Mouse (Mus musculus): ENCODE results near the gene Krcc1. TPM values are rescaled to one million over a fixed set of nuclear protein-coding genes. Genes with fewer than 3 reads are reported as not detected.

The Krcc1 gene
- polyA plus RNA-seq, 1 experiment = 4.2 TPM

- Histone ChIP-seq H3K36me3 (ENCODE audit: control insufficient read depth, insufficient read depth, low read length) (no peaks in the 10 kb centered on the region), H3K27me3 (ENCODE audit: control insufficient read depth, insufficient read depth, low read length) (no peaks in the 10 kb centered on the region), H3K4me3 (ENCODE audit: extremely low read depth, insufficient read depth, insufficient read length) (peak overlapping the region; percentile 45; the same call in 1 of the 2 replicates), H3K27ac (ENCODE audit: insufficient read depth, low read length) (peak overlapping the region; percentile 33), H3K4me1 (ENCODE audit: control insufficient read depth, insufficient read depth, insufficient read length) (peaks cover 6% of the 10 kb centered on the region; the same call in 1 of the 2 replicates)
- 33% methylated on average over 14 of the region's 14 CpGs for WGBS
- no peak for TF ChIP-seq POLR2A (IDR thresholded peaks at IDR 0.05; ENCODE audit: low read depth, low read length)
- DNase-seq (ENCODE audit: low read depth in 1 of 2, low spot score in 2 of 2) = peak in 1 of 2 experiments; percentile 12
Observed at GRCm38 (mm10) chr6:71270301-71271056, 998 bp upstream of the Krcc1 start.

- H3K27me3 ChIP-seq (ENCODE audit: control insufficient read depth, insufficient read depth, low read length) = no peaks in the 10 kb centered on the region
- no peaks in the 10 kb centered on the region for H3K36me3 ChIP-seq (ENCODE audit: control insufficient read depth, insufficient read depth, low read length)
- no peak for TF ChIP-seq CTCF (IDR thresholded peaks at IDR 0.05; ENCODE audit: extremely low read depth, insufficient read depth, insufficient read length, insufficient replicate concordance)
- TF ChIP-seq POLR2A (IDR thresholded peaks at IDR 0.05; ENCODE audit: low read depth, low read length) = peak; percentile 24; the same call in 1 of the 2 replicates
- DNase-seq (ENCODE audit: low read depth in 1 of 2, low spot score in 2 of 2) = no peak
- H3K4me3 ChIP-seq (ENCODE audit: extremely low read depth, insufficient read depth, insufficient read length) = peak overlapping the region; percentile 45
- H3K27ac ChIP-seq (ENCODE audit: insufficient read depth, low read length) = peak overlapping the region; percentile 28
- 3% methylated on average over 8 of the region's 8 CpGs for WGBS
- peaks cover 6% of the 10 kb centered on the region; the same call in 1 of the 2 replicates for H3K4me1 ChIP-seq (ENCODE audit: control insufficient read depth, insufficient read depth, insufficient read length)
Observed at GRCm38 (mm10) chr6:71271057-71271388, 454 bp upstream of the Krcc1 start.

GRCm38 (mm10) chr6:71272316-71272741 is 852 bp downstream of the Krcc1 start:
- 2% methylated on average over 11 of the region's 11 CpGs for WGBS
- no peak for DNase-seq (ENCODE audit: low read depth in 1 of 2, low spot score in 2 of 2)
- H3K4me1 ChIP-seq (ENCODE audit: control insufficient read depth, insufficient read depth, insufficient read length) = peaks cover 6% of the 10 kb centered on the region; the same call in 1 of the 2 replicates
- H3K27ac ChIP-seq (ENCODE audit: insufficient read depth, low read length) = peak overlapping the region; percentile 97
- H3K36me3 ChIP-seq (ENCODE audit: control insufficient read depth, insufficient read depth, low read length) = no peaks in the 10 kb centered on the region
- peak overlapping the region; percentile 99 for H3K4me3 ChIP-seq (ENCODE audit: extremely low read depth, insufficient read depth, insufficient read length)
- no peaks in the 10 kb centered on the region for H3K27me3 ChIP-seq (ENCODE audit: control insufficient read depth, insufficient read depth, low read length)
- no peak for TF ChIP-seq CTCF (IDR thresholded peaks at IDR 0.05; ENCODE audit: extremely low read depth, insufficient read depth, insufficient read length, insufficient replicate concordance)
- TF ChIP-seq POLR2A (IDR thresholded peaks at IDR 0.05; ENCODE audit: low read depth, low read length) = no peak

- no peak for DNase-seq (ENCODE audit: low read depth in 1 of 2, low spot score in 2 of 2)
- H3K4me3 ChIP-seq (ENCODE audit: extremely low read depth, insufficient read depth, insufficient read length) = no peak overlapping the region
- 90% methylated on average over 1 of the region's 1 CpGs for WGBS
- H3K4me1 ChIP-seq (ENCODE audit: control insufficient read depth, insufficient read depth, insufficient read length) = peaks cover 6% of the 10 kb centered on the region; the same call in 1 of the 2 replicates
- H3K27ac ChIP-seq (ENCODE audit: insufficient read depth, low read length) = no peak overlapping the region
- TF ChIP-seq POLR2A (IDR thresholded peaks at IDR 0.05; ENCODE audit: low read depth, low read length) (no peak), CTCF (IDR thresholded peaks at IDR 0.05; ENCODE audit: extremely low read depth, insufficient read depth, insufficient read length, insufficient replicate concordance) (no peak)
- H3K27me3 ChIP-seq (ENCODE audit: control insufficient read depth, insufficient read depth, low read length) = no peaks in the 10 kb centered on the region
- no peaks in the 10 kb centered on the region for H3K36me3 ChIP-seq (ENCODE audit: control insufficient read depth, insufficient read depth, low read length)
Observed at GRCm38 (mm10) chr6:71273715-71274114, 2.2 kb downstream of the Krcc1 start.

GRCm38 (mm10) chr6:71274621-71275020 is 3.1 kb downstream of the Krcc1 start:
- WGBS = 83% methylated on average over 1 of the region's 1 CpGs

GRCm38 (mm10) chr6:71279418-71279817 is 7.9 kb downstream of the Krcc1 start:
- DNase-seq (ENCODE audit: low read depth in 1 of 2, low spot score in 2 of 2) = no peak
- Histone ChIP-seq H3K27ac (ENCODE audit: insufficient read depth, low read length) (no peak overlapping the region), H3K4me3 (ENCODE audit: extremely low read depth, insufficient read depth, insufficient read length) (no peak overlapping the region), H3K27me3 (ENCODE audit: control insufficient read depth, insufficient read depth, low read length) (no peaks in the 10 kb centered on the region), H3K36me3 (ENCODE audit: control insufficient read depth, insufficient read depth, low read length) (peaks cover 4% of the 10 kb centered on the region), H3K4me1 (ENCODE audit: control insufficient read depth, insufficient read depth, insufficient read length) (no peaks in the 10 kb centered on the region; the same call in 1 of the 2 replicates)
- 34% methylated on average over 1 of the region's 1 CpGs for WGBS
- no peak for TF ChIP-seq POLR2A (IDR thresholded peaks at IDR 0.05; ENCODE audit: low read depth, low read length)
- no peak for TF ChIP-seq CTCF (IDR thresholded peaks at IDR 0.05; ENCODE audit: extremely low read depth, insufficient read depth, insufficient read length, insufficient replicate concordance)

More at GRCm38 (mm10) chr6:71274621-71275020, 3.1 kb downstream of the Krcc1 start:
- H3K27me3 ChIP-seq (ENCODE audit: control insufficient read depth, insufficient read depth, low read length) = no peaks in the 10 kb centered on the region
- no peak overlapping the region for H3K4me3 ChIP-seq (ENCODE audit: extremely low read depth, insufficient read depth, insufficient read length)
- TF ChIP-seq POLR2A (IDR thresholded peaks at IDR 0.05; ENCODE audit: low read depth, low read length) (no peak), CTCF (IDR thresholded peaks at IDR 0.05; ENCODE audit: extremely low read depth, insufficient read depth, insufficient read length, insufficient replicate concordance) (no peak)
- H3K27ac ChIP-seq (ENCODE audit: insufficient read depth, low read length) = no peak overlapping the region
- H3K36me3 ChIP-seq (ENCODE audit: control insufficient read depth, insufficient read depth, low read length) = no peaks in the 10 kb centered on the region
- DNase-seq (ENCODE audit: low read depth in 1 of 2, low spot score in 2 of 2) = no peak
- H3K4me1 ChIP-seq (ENCODE audit: control insufficient read depth, insufficient read depth, insufficient read length) = peaks cover 6% of the 10 kb centered on the region; the same call in 1 of the 2 replicates

GRCm38 (mm10) chr6:71293509-71293908 is 22.0 kb downstream of the Krcc1 start:
- TF ChIP-seq POLR2A (IDR thresholded peaks at IDR 0.05; ENCODE audit: low read depth, low read length) (no peak), CTCF (IDR thresholded peaks at IDR 0.05; ENCODE audit: extremely low read depth, insufficient read depth, insufficient read length, insufficient replicate concordance) (no peak)
- Histone ChIP-seq H3K4me1 (ENCODE audit: control insufficient read depth, insufficient read depth, insufficient read length) (no peaks in the 10 kb centered on the region), H3K27ac (ENCODE audit: insufficient read depth, low read length) (no peak overlapping the region), H3K4me3 (ENCODE audit: extremely low read depth, insufficient read depth, insufficient read length) (no peak overlapping the region), H3K27me3 (ENCODE audit: control insufficient read depth, insufficient read depth, low read length) (no peaks in the 10 kb centered on the region), H3K36me3 (ENCODE audit: control insufficient read depth, insufficient read depth, low read length) (no peaks in the 10 kb centered on the region)
- DNase-seq (ENCODE audit: low read depth in 1 of 2, low spot score in 2 of 2) = no peak
- 74% methylated on average over 14 of the region's 14 CpGs for WGBS
